Mouse (Mus musculus) liver, embryonic 15.5 days (tissue): Measurements from ENCODE around the gene Lbx2. TPM values are rescaled to one million over a fixed set of nuclear protein-coding genes. Genes with fewer than 3 reads are reported as not detected.

Source experiments
- ATAC-seq: fragments of 200-750 bp; cut with Nextera tagmentation; 2 replicates; pipeline ENCODE4 v1.8.0; 2017; ENCODE audit warnings: moderate number of reproducible peaks, mild to moderate bottlenecking, moderate library complexity; ENCODE audit not compliant: insufficient read depth
- H3K27ac ChIP-seq: fragments of 300-500 bp; sonication (generic); replicated peaks from 2 replicates; pipeline ENCODE4 v1.5.1; 2015; ENCODE audit warnings: mild to moderate bottlenecking, inconsistent platforms
- H3K27me3 ChIP-seq: fragments of 300-500 bp; sonication (generic); 2 replicates; pipeline ENCODE4 v1.6.1; 2015; ENCODE audit warnings: mild to moderate bottlenecking, inconsistent platforms
- H3K36me3 ChIP-seq: fragments of 300-500 bp; sonication (generic); replicated peaks from 2 replicates; pipeline ENCODE4 v1.6.1; 2015; ENCODE audit warnings: moderate library complexity, mild to moderate bottlenecking, inconsistent platforms
- H3K4me1 ChIP-seq: fragments of 300-500 bp; sonication (generic); replicated peaks from 2 replicates; pipeline ENCODE4 v1.6.1; 2015; ENCODE audit warnings: inconsistent platforms
- H3K4me2 ChIP-seq: fragments of 300-500 bp; sonication (generic); 2 replicates; pipeline ENCODE4 v1.6.1; 2015; ENCODE audit warnings: moderate library complexity, mild to moderate bottlenecking, inconsistent platforms
- H3K4me3 ChIP-seq: fragments of 300-500 bp; sonication (generic); replicated peaks from 2 replicates; pipeline ENCODE4 v1.5.1; 2015; ENCODE audit warnings: mild to moderate bottlenecking, inconsistent platforms
- H3K9ac ChIP-seq: fragments of 300-500 bp; sonication (generic); 2 replicates; pipeline ENCODE4 v1.6.1; 2015; ENCODE audit warnings: moderate library complexity, mild to moderate bottlenecking, inconsistent platforms
- H3K9me3 ChIP-seq: fragments of 300-500 bp; sonication (generic); replicated peaks from 2 replicates; pipeline ENCODE4 v1.6.1; 2016; ENCODE audit warnings: inconsistent platforms
- WGBS: fragments of 180-500 bp; shearing (Covaris S2); methylation state at CpG from one replicate; pipeline ENCODE4 v1.1.7; 2015; ENCODE audit warnings: mixed read lengths; ENCODE audit not compliant: insufficient replicate concordance; 5-methylcytosine and 5-hydroxymethylcytosine counted together
- polyA plus RNA-seq: library from polyadenylated mRNA; unstranded; fragments of >200 nt; fragmentation: Nextera tagmentation; extraction: Ambion mirVana; gene quantifications from 2 replicates; pipeline ENCODE4 v1.2.1, GENCODE M21; 2015

Gene Lbx2
- polyA plus RNA-seq, 1 experiment from 2014 or later = 0.38 TPM

- peaks cover 50% of the 10 kb centered on the region for H3K36me3 ChIP-seq
- peak; percentile 22 for ATAC-seq
- WGBS = under 1% methylated on average over 50 of the region's 50 CpGs
- peak within 1 kb of the TSS; percentile 91 for H3K4me2 ChIP-seq
- peak within 1 kb of the TSS; percentile 77 for H3K4me3 ChIP-seq
- H3K27me3 ChIP-seq = peaks cover 5% of the 10 kb centered on the region
- peak within 1 kb of the TSS; percentile 95 for H3K9ac ChIP-seq
- peak within 1 kb of the TSS; percentile 94 for H3K27ac ChIP-seq
- no peaks in the 10 kb centered on the region for H3K9me3 ChIP-seq
- peaks cover 73% of the 10 kb centered on the region for H3K4me1 ChIP-seq
These were observed 31.2 kb upstream of the Lbx2 start, which contains the start of gene Htra2 for GRCm38 (mm10) chr6:83054871-83055431. Gene Htra2 (minus strand): TSS chr6:83055273.

GRCm38 (mm10) chr6:83057790-83058189 lies 28.4 kb upstream of the Lbx2 start, which contains the start of gene Dqx1:
Gene Dqx1 (plus strand): TSS chr6:83057844.
- Histone ChIP-seq H3K9ac (peak within 1 kb of the TSS; percentile 25; the same call in 1 of the 2 replicates), H3K4me3 (peak within 1 kb of the TSS; percentile 77), H3K27ac (peak within 1 kb of the TSS; percentile 63), H3K9me3 (no peaks in the 10 kb centered on the region), H3K27me3 (peaks cover 33% of the 10 kb centered on the region), H3K4me2 (peak within 1 kb of the TSS; percentile 50), H3K4me1 (peaks cover 51% of the 10 kb centered on the region), H3K36me3 (peaks cover 30% of the 10 kb centered on the region)
- WGBS = 65% methylated on average over 3 of the region's 3 CpGs
- no peak for ATAC-seq

- no peak for ATAC-seq
- peak overlapping the region; percentile 50 for H3K4me2 ChIP-seq
- H3K27ac ChIP-seq = 0 out of 2 replicates have a peak overlapping the region, but pooled peaks have one; percentile 63
- H3K9ac ChIP-seq = peak overlapping the region; percentile 25; the same call in 1 of the 2 replicates
- H3K27me3 ChIP-seq = peaks cover 42% of the 10 kb centered on the region
- H3K9me3 ChIP-seq = no peaks in the 10 kb centered on the region
- H3K4me1 ChIP-seq = peaks cover 43% of the 10 kb centered on the region
- H3K4me3 ChIP-seq = peak overlapping the region; percentile 38
- H3K36me3 ChIP-seq = peaks cover 30% of the 10 kb centered on the region
- 71% methylated on average over 2 of the region's 2 CpGs for WGBS
These were observed 27.4 kb upstream of the Lbx2 start for GRCm38 (mm10) chr6:83058725-83059124.

GRCm38 (mm10) chr6:83065995-83066394 lies 20.2 kb upstream of the Lbx2 start:
- Histone ChIP-seq H3K9ac (no peak overlapping the region), H3K36me3 (no peaks in the 10 kb centered on the region), H3K4me2 (no peak overlapping the region), H3K27me3 (peaks cover 100% of the 10 kb centered on the region), H3K4me1 (peaks cover 28% of the 10 kb centered on the region), H3K27ac (no peak overlapping the region), H3K9me3 (no peaks in the 10 kb centered on the region), H3K4me3 (no peak overlapping the region)
- WGBS = 31% methylated on average over 8 of the region's 8 CpGs
- no peak for ATAC-seq

GRCm38 (mm10) chr6:83066441-83066840 lies 19.7 kb upstream of the Lbx2 start:
- Histone ChIP-seq H3K4me1 (peaks cover 32% of the 10 kb centered on the region), H3K4me3 (no peak overlapping the region), H3K9ac (no peak overlapping the region), H3K27ac (no peak overlapping the region), H3K36me3 (no peaks in the 10 kb centered on the region), H3K27me3 (peaks cover 100% of the 10 kb centered on the region), H3K4me2 (no peak overlapping the region), H3K9me3 (no peaks in the 10 kb centered on the region)
- WGBS = 29% methylated on average over 6 of the region's 6 CpGs
- no peak for ATAC-seq

- Histone ChIP-seq H3K9me3 (no peaks in the 10 kb centered on the region), H3K4me1 (peaks cover 32% of the 10 kb centered on the region), H3K36me3 (no peaks in the 10 kb centered on the region), H3K4me3 (peak overlapping the region; percentile 32; the same call in 1 of the 2 replicates), H3K27me3 (peaks cover 100% of the 10 kb centered on the region), H3K9ac (no peak overlapping the region), H3K4me2 (peak overlapping the region; percentile 54), H3K27ac (no peak overlapping the region)
- no peak for ATAC-seq
- 11% methylated on average over 8 of the region's 8 CpGs for WGBS
These were observed 17.9 kb upstream of the Lbx2 start for GRCm38 (mm10) chr6:83068221-83068620.

GRCm38 (mm10) chr6:83068706-83069487 lies 17.3 kb upstream of the Lbx2 start:
- WGBS = 2% methylated on average over 81 of the region's 81 CpGs
- ATAC-seq = no peak
- H3K27me3 ChIP-seq = peaks cover 100% of the 10 kb centered on the region

GRCm38 (mm10) chr6:83069488-83070246 lies 16.5 kb upstream of the Lbx2 start:
- no peaks in the 10 kb centered on the region for H3K9me3 ChIP-seq
- peak overlapping the region; percentile 32 for H3K4me3 ChIP-seq
- ATAC-seq = no peak
- peaks cover 32% of the 10 kb centered on the region for H3K4me1 ChIP-seq
- H3K27me3 ChIP-seq = peaks cover 100% of the 10 kb centered on the region
- H3K4me2 ChIP-seq = peak overlapping the region; percentile 54
- 2% methylated on average over 69 of the region's 69 CpGs for WGBS
- H3K36me3 ChIP-seq = no peaks in the 10 kb centered on the region
- H3K9ac ChIP-seq = no peak overlapping the region
- no peak overlapping the region for H3K27ac ChIP-seq

More at GRCm38 (mm10) chr6:83068706-83069487, 17.3 kb upstream of the Lbx2 start:
- no peak overlapping the region for H3K27ac ChIP-seq
- H3K4me1 ChIP-seq = peaks cover 32% of the 10 kb centered on the region
- peak overlapping the region; percentile 54 for H3K4me2 ChIP-seq
- no peaks in the 10 kb centered on the region for H3K9me3 ChIP-seq
- H3K4me3 ChIP-seq = peak overlapping the region; percentile 32
- H3K9ac ChIP-seq = no peak overlapping the region
- H3K36me3 ChIP-seq = no peaks in the 10 kb centered on the region

- no peak within 1 kb of the TSS for H3K9ac ChIP-seq
These were observed 16.1 kb upstream of the Lbx2 start, which contains the start of gene Tlx2 for GRCm38 (mm10) chr6:83070247-83070310. Gene Tlx2 (minus strand): TSS chr6:83070293.

GRCm38 (mm10) chr6:83070311-83071219 lies 15.6 kb upstream of the Lbx2 start:
- Histone ChIP-seq H3K4me1 (peaks cover 32% of the 10 kb centered on the region), H3K9ac (no peak overlapping the region), H3K27me3 (peaks cover 100% of the 10 kb centered on the region), H3K4me3 (peak overlapping the region; percentile 18; the same call in 1 of the 2 replicates), H3K36me3 (no peaks in the 10 kb centered on the region), H3K27ac (no peak overlapping the region), H3K9me3 (no peaks in the 10 kb centered on the region), H3K4me2 (peak overlapping the region; percentile 27)
- WGBS = 2% methylated on average over 56 of the region's 58 CpGs
- ATAC-seq = no peak

More at GRCm38 (mm10) chr6:83070247-83070310, 16.1 kb upstream of the Lbx2 start, which contains the start of gene Tlx2:
- Histone ChIP-seq H3K9me3 (no peaks in the 10 kb centered on the region), H3K27me3 (peaks cover 100% of the 10 kb centered on the region), H3K4me1 (peaks cover 32% of the 10 kb centered on the region), H3K36me3 (no peaks in the 10 kb centered on the region), H3K4me3 (peak within 1 kb of the TSS; percentile 32), H3K27ac (no peak within 1 kb of the TSS), H3K4me2 (peak within 1 kb of the TSS; percentile 54)
- WGBS = 4% methylated on average over 10 of the region's 10 CpGs
- ATAC-seq = no peak
